Mouse (Mus musculus) neural tube, embryonic 14.5 days (tissue): ENCODE data around the gene Unc5cl. TPM values are rescaled to one million over a fixed set of nuclear protein-coding genes. Genes with fewer than 3 reads are reported as not detected.

Experiments used
- ATAC-seq: fragments of 200-750 bp; cut with Nextera tagmentation; 2 replicates; pipeline ENCODE4 v1.8.0; 2017; ENCODE audit warnings: low read depth, mild to moderate bottlenecking, moderate TSS enrichment, moderate library complexity
- H3K27ac ChIP-seq: fragments of 300-500 bp; sonication (generic); 2 replicates; pipeline ENCODE4 v1.5.1; 2014; ENCODE audit warnings: low read depth, mild to moderate bottlenecking, control low read depth, low read length, moderate library complexity, mixed read lengths
- H3K27me3 ChIP-seq: fragments of 300-500 bp; sonication (generic); 2 replicates; pipeline ENCODE4 v1.6.1; 2014; ENCODE audit warnings: low read length; ENCODE audit not compliant: control insufficient read depth, insufficient read depth
- H3K36me3 ChIP-seq: fragments of 300-500 bp; sonication (generic); 2 replicates; pipeline ENCODE4 v1.6.1; 2014; ENCODE audit warnings: low read length, mixed read lengths; ENCODE audit not compliant: control insufficient read depth, insufficient read depth
- H3K4me1 ChIP-seq: fragments of 300-500 bp; sonication (generic); 2 replicates; pipeline ENCODE4 v1.6.1; 2014; ENCODE audit warnings: low read length; ENCODE audit not compliant: control insufficient read depth, insufficient read depth
- H3K4me2 ChIP-seq: fragments of 300-500 bp; sonication (generic); 2 replicates; pipeline ENCODE4 v1.6.1; 2014; ENCODE audit warnings: mild to moderate bottlenecking, low read depth, low read length, control low read depth
- H3K4me3 ChIP-seq: fragments of 300-500 bp; sonication (generic); 2 replicates; pipeline ENCODE4 v1.5.1; 2014; ENCODE audit warnings: low read depth, low read length, control low read depth, mixed read lengths
- H3K9ac ChIP-seq: fragments of 300-500 bp; sonication (generic); replicated peaks from 2 replicates; pipeline ENCODE4 v1.6.1; 2014; ENCODE audit warnings: low read depth, mild to moderate bottlenecking, control low read depth, low read length, mixed read lengths
- H3K9me3 ChIP-seq: fragments of 300-500 bp; sonication (generic); 2 replicates; pipeline ENCODE4 v1.6.1; 2016; ENCODE audit warnings: low read length; ENCODE audit not compliant: control insufficient read depth
- WGBS: fragments of 180-500 bp; shearing (Covaris S2); extraction: QIAGEN DNeasy Blood & Tissue Kit; methylation state at CpG from one replicate; pipeline ENCODE4 v1.1.7; 2014; 5-methylcytosine and 5-hydroxymethylcytosine counted together
- polyA plus RNA-seq: library from polyadenylated mRNA; unstranded; fragments of >200 nt; fragmentation: Nextera tagmentation; extraction: Ambion mirVana; gene quantifications from 2 replicates; pipeline ENCODE4 v1.2.1, GENCODE M21; 2014

Gene Unc5cl
- polyA plus RNA-seq, 1 experiment from 2014 or later, result 0.31 TPM

DNA sequence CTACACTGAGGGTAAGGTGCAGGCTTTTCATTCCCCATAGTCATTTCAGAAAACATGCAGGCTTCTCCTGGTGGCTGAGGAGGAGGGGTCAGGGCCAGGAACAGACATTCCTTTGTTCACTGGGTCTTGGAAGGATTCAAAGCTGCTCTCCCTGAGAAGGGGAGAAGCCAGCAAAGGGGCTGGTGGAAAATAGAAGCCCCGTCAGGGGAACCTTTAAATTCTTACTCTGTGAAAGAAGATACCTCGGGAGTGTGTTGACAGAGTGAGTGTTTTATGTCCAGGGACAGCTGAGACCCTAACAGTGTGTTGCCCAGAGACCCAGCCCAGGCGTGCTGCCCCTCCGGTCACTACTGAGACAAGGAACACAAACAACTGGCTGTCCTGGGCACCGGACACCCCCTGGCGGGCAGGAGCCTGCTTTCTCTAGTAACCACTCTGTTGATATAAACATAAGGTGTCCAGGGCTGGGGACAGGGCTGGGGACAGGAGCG lies 17.2 kb upstream of the Unc5cl start:
- no peak overlapping the region for H3K4me2 ChIP-seq
- no peaks in the 10 kb centered on the region for H3K9me3 ChIP-seq
- H3K36me3 ChIP-seq, result no peaks in the 10 kb centered on the region
- 28% methylated on average over 7 of the region's 7 CpGs for WGBS
- H3K27me3 ChIP-seq, result no peaks in the 10 kb centered on the region
- peak overlapping the region; percentile 52; the same call in 1 of the 2 replicates for H3K27ac ChIP-seq
- H3K4me3 ChIP-seq, result no peak overlapping the region
- no peaks in the 10 kb centered on the region; the same call in 1 of the 2 replicates for H3K4me1 ChIP-seq
- no peak overlapping the region for H3K9ac ChIP-seq
- ATAC-seq, result peak; percentile 76; the same call in 1 of the 2 replicates

DNA sequence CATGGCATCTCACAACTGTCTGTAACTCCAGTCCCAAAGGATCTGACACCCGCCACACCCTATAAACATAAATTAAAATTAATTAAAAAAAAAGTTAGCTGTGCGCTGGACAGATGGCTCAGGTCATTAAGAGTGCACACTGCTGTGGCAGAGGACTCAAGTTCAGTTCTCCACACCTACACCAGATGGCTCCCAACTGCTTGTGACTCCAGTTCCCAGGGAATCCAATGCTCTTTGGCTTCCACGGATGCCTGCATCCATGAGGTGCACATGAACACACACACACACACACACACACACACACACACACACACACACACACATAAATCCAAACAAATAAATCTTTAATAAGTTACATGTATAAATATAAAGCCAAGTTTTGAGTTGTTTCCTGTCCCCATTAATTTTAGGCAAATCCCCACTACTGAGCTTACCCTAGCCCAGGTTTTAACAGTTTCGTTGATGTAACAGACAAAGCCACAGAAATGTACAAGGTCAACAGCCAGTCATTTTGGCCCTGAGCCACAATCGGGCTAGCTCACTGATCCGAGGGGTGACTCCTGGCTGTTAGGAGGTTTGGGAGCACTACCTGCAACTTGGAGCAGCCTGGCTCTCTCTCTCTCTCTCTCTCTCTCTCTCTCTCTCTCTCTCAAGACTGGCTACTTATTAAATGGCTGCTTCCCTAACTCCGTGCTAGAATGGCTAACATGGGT lies 11.8 kb upstream of the Unc5cl start:
- Histone ChIP-seq H3K4me3 (no peak overlapping the region), H3K27me3 (no peaks in the 10 kb centered on the region), H3K9me3 (no peaks in the 10 kb centered on the region), H3K4me1 (no peaks in the 10 kb centered on the region), H3K9ac (no peak overlapping the region), H3K4me2 (no peak overlapping the region), H3K27ac (no peak overlapping the region), H3K36me3 (no peaks in the 10 kb centered on the region)
- peak; percentile 68; the same call in 1 of the 2 replicates for ATAC-seq
- WGBS, result 60% methylated on average over 7 of the region's 7 CpGs

DNA sequence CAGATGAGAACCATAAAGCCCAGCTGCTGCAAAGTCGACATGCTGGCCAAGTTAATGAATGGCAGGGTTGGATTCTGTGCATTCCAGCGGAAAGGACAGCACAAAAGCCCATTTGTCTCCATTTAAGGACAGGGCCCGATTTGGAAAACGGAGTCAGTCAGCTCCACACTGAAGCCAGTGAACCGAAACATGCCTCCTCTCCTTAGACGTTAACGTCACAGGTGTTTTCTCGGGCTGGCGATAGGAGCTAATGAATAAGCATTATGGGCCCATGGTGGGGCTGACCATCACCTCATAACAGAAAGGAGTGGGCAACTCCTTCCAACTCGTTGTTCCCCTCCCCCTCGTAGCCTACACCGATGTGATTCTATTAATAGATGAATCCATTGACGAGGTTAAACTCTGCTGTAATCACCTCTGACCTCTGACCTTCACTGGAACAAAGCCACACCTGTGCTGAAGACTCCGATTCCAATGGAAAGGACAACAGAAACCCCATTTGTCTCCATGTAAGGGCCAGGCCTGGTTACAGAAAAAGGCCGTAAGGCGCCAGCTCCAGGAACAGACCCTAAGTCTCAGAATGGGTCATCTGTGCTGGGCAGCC lies 11.1 kb upstream of the Unc5cl start:
- no peak for ATAC-seq
- Histone ChIP-seq H3K4me2 (no peak overlapping the region), H3K36me3 (no peaks in the 10 kb centered on the region), H3K9ac (no peak overlapping the region), H3K9me3 (no peaks in the 10 kb centered on the region), H3K27ac (no peak overlapping the region), H3K4me3 (no peak overlapping the region), H3K4me1 (no peaks in the 10 kb centered on the region), H3K27me3 (no peaks in the 10 kb centered on the region)
- WGBS, result 55% methylated on average over 16 of the region's 16 CpGs

DNA sequence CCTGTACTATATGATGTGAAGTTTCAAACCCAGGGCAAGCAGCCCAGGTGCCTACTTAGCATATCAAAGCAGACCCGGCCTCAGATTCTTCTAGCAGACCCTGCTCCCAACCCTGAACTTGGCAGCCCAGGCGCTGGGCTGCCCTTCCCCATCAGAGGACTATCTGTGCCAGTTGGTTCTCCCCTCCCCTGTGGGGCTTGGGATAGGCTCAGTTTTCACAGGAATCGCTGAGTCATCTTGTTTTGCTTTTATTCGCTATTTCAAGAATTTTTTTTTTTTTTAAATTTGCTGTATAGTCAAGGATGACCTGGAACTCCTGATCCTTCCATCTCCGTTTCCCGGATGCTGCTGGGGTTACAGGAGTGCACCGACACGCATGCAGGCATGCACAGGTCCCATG lies 7.0 kb upstream of the Unc5cl start:
- Histone ChIP-seq H3K36me3 (no peaks in the 10 kb centered on the region), H3K27me3 (no peaks in the 10 kb centered on the region), H3K4me2 (no peak overlapping the region), H3K4me1 (no peaks in the 10 kb centered on the region), H3K9me3 (no peaks in the 10 kb centered on the region), H3K27ac (no peak overlapping the region), H3K4me3 (no peak overlapping the region), H3K9ac (no peak overlapping the region)
- no peak for ATAC-seq
- WGBS, result 83% methylated on average over 8 of the region's 8 CpGs

DNA sequence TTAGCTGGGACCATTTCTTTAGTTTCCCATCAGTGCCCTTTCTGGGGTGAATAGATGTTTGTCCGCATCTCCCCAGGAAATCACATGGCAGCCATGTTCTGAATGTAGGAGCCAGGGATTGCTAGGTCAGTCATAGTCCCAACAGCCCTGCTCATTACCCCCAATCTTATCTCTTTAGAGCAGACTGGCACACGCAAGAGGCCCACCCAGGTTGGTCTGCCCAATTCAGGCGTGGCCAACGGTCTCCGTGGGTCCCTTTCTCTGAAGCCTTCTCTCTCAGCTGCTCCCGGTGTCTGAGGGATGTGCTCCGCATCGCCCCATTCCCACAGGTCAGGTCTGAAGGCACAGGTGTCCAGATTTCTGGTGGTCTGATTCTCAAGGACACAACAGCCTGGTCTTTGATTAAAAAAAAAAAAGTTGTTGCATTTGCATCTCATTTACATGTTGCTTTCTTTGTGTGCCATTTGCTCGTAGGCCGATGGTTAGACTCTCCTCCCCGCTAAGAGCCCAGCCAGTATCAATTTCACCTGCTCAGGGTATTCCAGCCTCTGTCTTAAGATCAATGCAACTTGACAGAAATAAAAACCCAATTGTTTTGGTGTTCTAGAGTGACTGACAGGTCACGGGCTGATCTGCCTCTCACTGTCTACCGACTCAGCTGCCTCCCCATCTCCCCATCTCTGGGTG lies 3.9 kb upstream of the Unc5cl start:
- 79% methylated on average over 13 of the region's 13 CpGs for WGBS

DNA sequence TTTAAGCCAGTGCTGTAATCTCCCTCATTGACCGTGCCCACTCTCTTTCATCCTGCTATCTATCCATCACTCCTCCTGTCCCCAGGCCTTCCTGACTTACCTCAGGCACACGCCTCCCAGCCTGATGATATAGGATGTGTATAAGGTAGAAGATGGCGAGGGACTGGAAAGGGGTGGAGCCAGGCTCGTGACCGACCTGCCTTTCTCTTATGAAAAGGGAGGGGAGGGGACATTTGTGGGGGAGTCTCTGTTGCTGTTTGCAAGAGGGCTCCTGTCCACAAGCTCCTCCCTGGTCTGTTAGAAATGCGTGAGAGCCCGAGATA lies 3.4 kb upstream of the Unc5cl start, which contains the start of gene Tspo2:
TSS of gene Tspo2 (minus strand) at position 170 of the 323 bp plus-strand sequence.
- no peak for ATAC-seq
- H3K4me2 ChIP-seq, result no peak within 1 kb of the TSS
- no peaks in the 10 kb centered on the region for H3K36me3 ChIP-seq
- H3K4me3 ChIP-seq, result no peak within 1 kb of the TSS
- H3K9me3 ChIP-seq, result no peaks in the 10 kb centered on the region
- H3K27me3 ChIP-seq, result no peaks in the 10 kb centered on the region
- H3K27ac ChIP-seq, result no peak within 1 kb of the TSS
- H3K4me1 ChIP-seq, result no peaks in the 10 kb centered on the region
- H3K9ac ChIP-seq, result no peak within 1 kb of the TSS
- 62% methylated on average over 7 of the region's 7 CpGs for WGBS

More for the DNA sequence above, 3.9 kb upstream of the Unc5cl start:
- no peaks in the 10 kb centered on the region for H3K36me3 ChIP-seq
- H3K9ac ChIP-seq, result no peak overlapping the region
- no peaks in the 10 kb centered on the region for H3K9me3 ChIP-seq
- H3K27ac ChIP-seq, result no peak overlapping the region
- H3K27me3 ChIP-seq, result no peaks in the 10 kb centered on the region
- no peak overlapping the region for H3K4me2 ChIP-seq
- ATAC-seq, result no peak
- H3K4me3 ChIP-seq, result no peak overlapping the region
- no peaks in the 10 kb centered on the region for H3K4me1 ChIP-seq

DNA sequence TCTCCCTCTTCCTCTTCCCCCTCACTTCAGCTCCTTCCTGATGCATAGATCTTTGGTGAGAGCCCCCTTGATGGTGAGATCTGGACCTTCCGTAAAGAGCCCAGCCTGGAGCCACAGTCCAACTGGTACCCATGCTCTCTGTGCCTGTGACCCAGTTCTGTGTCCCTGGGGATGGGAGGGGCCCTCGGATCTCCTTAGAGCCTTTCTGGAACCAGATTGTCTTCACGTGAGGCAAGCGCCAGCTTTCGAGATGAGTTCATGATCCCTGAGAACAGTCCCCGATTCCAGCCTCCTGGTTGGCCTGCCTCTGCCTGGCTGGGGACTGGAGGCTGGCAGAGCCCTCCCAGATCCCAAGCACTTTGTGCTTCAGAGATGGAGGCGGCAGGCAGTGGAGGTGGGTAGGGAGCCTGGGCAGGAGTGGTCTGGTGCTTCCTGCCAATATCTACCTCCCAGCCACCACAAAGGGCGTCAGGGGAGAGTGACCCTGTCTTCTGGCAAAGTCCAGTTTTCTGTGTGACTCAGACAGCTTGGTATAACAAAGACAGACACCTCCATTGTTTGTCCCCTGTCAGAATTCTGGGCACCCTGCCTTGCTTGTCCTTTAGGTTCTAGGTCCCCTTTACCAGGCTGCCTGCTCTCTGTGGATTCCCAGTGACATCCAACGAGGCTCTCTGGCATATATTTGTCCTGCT lies 2.8 kb upstream of the Unc5cl start:
- H3K9ac ChIP-seq, result no peak overlapping the region
- no peaks in the 10 kb centered on the region for H3K36me3 ChIP-seq
- H3K27ac ChIP-seq, result no peak overlapping the region
- ATAC-seq, result no peak
- no peak overlapping the region for H3K4me2 ChIP-seq
- no peaks in the 10 kb centered on the region for H3K9me3 ChIP-seq
- no peaks in the 10 kb centered on the region for H3K27me3 ChIP-seq
- H3K4me3 ChIP-seq, result no peak overlapping the region
- H3K4me1 ChIP-seq, result no peaks in the 10 kb centered on the region
- 72% methylated on average over 9 of the region's 9 CpGs for WGBS

DNA sequence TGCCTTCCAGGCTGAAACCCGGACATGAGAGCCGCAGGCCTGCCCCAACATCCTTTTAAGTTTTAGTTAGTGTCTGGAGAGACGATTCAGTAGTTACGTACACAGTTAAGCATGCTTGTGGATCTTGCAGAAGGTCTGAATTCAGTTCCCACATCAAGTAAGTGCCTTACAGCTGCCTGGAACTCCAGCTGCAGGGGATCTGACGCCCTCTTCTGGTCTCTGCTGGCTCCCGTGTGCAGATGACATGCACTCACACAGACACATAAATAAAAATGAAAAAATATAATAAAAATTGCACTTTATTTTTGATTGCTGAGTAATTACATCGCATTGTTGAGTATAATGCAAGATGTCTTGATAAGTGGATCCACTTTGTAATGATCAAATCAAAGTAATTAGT lies 1.2 kb upstream of the Unc5cl start:
- Histone ChIP-seq H3K36me3 (no peaks in the 10 kb centered on the region), H3K4me3 (no peak overlapping the region), H3K4me1 (no peaks in the 10 kb centered on the region), H3K4me2 (no peak overlapping the region), H3K27ac (no peak overlapping the region), H3K9me3 (no peaks in the 10 kb centered on the region), H3K9ac (no peak overlapping the region), H3K27me3 (no peaks in the 10 kb centered on the region)
- 82% methylated on average over 7 of the region's 7 CpGs for WGBS
- ATAC-seq, result no peak
